Mouse (Mus musculus): ENCODE results near the gene Cep250. TPM values are rescaled to one million over a fixed set of nuclear protein-coding genes. Genes with fewer than 3 reads are reported as not detected.

The Cep250 gene
- polyA plus RNA-seq, 1 experiment = 9.1 TPM

DNA sequence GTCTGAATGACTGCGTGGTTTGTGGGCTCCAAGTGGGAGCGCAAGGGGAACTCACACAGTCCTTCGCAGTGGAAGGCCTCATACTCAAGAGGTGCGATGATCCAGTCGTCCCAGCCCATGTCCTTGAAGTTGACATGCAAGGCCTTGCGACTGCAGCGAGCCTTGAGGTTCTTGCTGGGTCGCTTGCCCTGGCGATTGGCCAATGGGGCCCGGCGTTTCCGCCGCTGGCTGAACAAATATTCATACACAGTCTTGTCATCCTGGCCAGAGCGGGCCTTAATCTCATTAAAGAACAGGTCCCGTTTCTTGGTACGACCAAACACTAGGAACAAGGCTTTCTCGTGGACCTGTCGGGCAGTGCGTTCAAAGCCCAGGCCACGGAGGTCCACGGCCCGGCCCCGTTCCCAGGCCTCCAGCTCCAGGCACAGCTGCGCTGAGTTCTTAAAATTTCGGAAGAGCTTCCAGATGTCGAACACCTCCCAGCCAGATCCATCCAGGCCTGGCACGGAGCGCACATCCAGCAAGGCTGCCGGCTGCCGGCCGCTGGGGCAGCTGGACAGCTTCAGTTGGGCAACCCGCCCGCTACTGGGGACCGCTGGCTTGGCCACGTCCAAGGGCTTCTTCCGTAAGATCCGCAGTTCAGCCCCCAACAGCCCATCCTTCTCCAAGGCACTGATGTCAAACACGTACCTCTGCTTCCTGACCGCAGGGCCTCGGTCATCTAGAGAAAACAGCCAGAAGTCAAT, 14.4 kb upstream of the Cep250 start:
- Histone ChIP-seq H3K4me1 (ENCODE audit: control insufficient read depth, insufficient read depth, low read length) (no peaks in the 10 kb centered on the region), H3K4me3 (replicated peaks; ENCODE audit: extremely low read depth, low read depth, low read length) (no peak overlapping the region)
- TF ChIP-seq POLR2A (IDR thresholded peaks at IDR 0.05; ENCODE audit: borderline replicate concordance, extremely low read depth, low read depth, low read length) (no peak), CTCF (IDR thresholded peaks at IDR 0.05; ENCODE audit: insufficient read depth, low read length) (no peak)
- DNase-seq = no peak
- 73% methylated on average over 40 of the region's 40 CpGs for WGBS

- WGBS = 22% methylated on average over 8 of the region's 8 CpGs
- H3K4me3 ChIP-seq (replicated peaks; ENCODE audit: extremely low read depth, low read depth, low read length) = no peak overlapping the region
- TF ChIP-seq CTCF (IDR thresholded peaks at IDR 0.05; ENCODE audit: insufficient read depth, low read length) = no peak
- TF ChIP-seq POLR2A (IDR thresholded peaks at IDR 0.05; ENCODE audit: borderline replicate concordance, extremely low read depth, low read depth, low read length) = no peak
- no peak for DNase-seq
- no peaks in the 10 kb centered on the region for H3K4me1 ChIP-seq (ENCODE audit: control insufficient read depth, insufficient read depth, low read length)
Measured at GRCm38 (mm10) chr2:155943463-155943862, 12.8 kb upstream of the Cep250 start.

DNA sequence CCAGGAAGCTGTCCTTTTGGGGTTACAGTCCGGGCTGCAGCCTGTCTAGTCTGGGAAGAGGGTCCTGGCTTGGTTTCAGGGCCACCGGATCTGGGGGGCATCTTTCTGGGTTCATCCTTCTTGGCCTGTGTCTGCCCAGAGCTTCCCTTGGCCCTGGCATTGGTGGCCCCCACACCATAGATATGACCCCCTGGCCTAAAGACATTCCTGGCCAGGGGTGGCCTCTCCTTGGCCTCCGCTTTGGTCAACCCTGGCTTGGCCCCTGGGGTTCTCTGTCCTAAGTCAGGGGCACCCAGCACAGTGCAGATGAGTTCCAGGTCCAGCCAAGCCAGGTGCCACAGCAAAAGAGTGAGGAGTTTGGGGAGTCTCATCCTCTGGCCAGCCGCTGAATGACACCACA, 11.6 kb upstream of the Cep250 start:
- WGBS = 81% methylated on average over 4 of the region's 4 CpGs

GRCm38 (mm10) chr2:155945124-155945523, 11.1 kb upstream of the Cep250 start, which contains the start of gene Gdf5:
Gene Gdf5, minus strand, starts transcription at chr2:155945367.
- TF ChIP-seq CTCF (IDR thresholded peaks at IDR 0.05; ENCODE audit: insufficient read depth, low read length) (no peak), POLR2A (IDR thresholded peaks at IDR 0.05; ENCODE audit: borderline replicate concordance, extremely low read depth, low read depth, low read length) (no peak)
- WGBS = 36% methylated on average over 13 of the region's 13 CpGs
- H3K4me1 ChIP-seq (ENCODE audit: control insufficient read depth, insufficient read depth, low read length) = no peaks in the 10 kb centered on the region
- no peak for DNase-seq
- no peak within 1 kb of the TSS for H3K4me3 ChIP-seq (replicated peaks; ENCODE audit: extremely low read depth, low read depth, low read length)

More for the DNA sequence above, 11.6 kb upstream of the Cep250 start:
- no peaks in the 10 kb centered on the region for H3K4me1 ChIP-seq (ENCODE audit: control insufficient read depth, insufficient read depth, low read length)
- TF ChIP-seq POLR2A (IDR thresholded peaks at IDR 0.05; ENCODE audit: borderline replicate concordance, extremely low read depth, low read depth, low read length) (no peak), CTCF (IDR thresholded peaks at IDR 0.05; ENCODE audit: insufficient read depth, low read length) (no peak)
- no peak for DNase-seq
- no peak overlapping the region for H3K4me3 ChIP-seq (replicated peaks; ENCODE audit: extremely low read depth, low read depth, low read length)

GRCm38 (mm10) chr2:155945580-155945979, 10.7 kb upstream of the Cep250 start:
- H3K4me3 ChIP-seq (replicated peaks; ENCODE audit: extremely low read depth, low read depth, low read length) = no peak overlapping the region
- no peaks in the 10 kb centered on the region for H3K4me1 ChIP-seq (ENCODE audit: control insufficient read depth, insufficient read depth, low read length)
- no peak for DNase-seq
- TF ChIP-seq CTCF (IDR thresholded peaks at IDR 0.05; ENCODE audit: insufficient read depth, low read length) (no peak), POLR2A (IDR thresholded peaks at IDR 0.05; ENCODE audit: borderline replicate concordance, extremely low read depth, low read depth, low read length) (no peak)
- 69% methylated on average over 5 of the region's 5 CpGs for WGBS

DNA sequence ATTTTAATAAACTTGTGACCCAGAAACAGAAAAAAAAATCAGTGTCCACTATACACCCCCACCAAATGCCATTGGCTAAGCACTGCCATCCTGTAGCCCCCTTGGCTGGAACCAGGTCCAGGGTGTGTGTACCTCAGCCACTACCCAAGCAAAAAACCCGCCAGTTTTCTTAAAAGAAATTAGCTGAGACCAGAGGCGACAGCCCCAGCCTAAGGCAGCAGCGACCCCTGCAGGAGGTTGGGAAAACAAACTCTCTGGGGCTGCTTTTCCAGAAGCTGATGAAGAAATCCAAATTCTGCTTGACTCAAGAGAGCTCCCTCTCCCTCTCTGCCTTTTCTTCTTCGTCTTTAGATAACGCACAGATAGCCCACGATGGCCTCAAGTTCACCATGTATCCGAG, 10.2 kb upstream of the Cep250 start:
- 4% methylated on average over 7 of the region's 7 CpGs for WGBS
- Histone ChIP-seq H3K4me3 (replicated peaks; ENCODE audit: extremely low read depth, low read depth, low read length) (no peak overlapping the region), H3K4me1 (ENCODE audit: control insufficient read depth, insufficient read depth, low read length) (no peaks in the 10 kb centered on the region)
- peak; percentile 75 for TF ChIP-seq CTCF (IDR thresholded peaks at IDR 0.05; ENCODE audit: insufficient read depth, low read length)
- no peak for TF ChIP-seq POLR2A (IDR thresholded peaks at IDR 0.05; ENCODE audit: borderline replicate concordance, extremely low read depth, low read depth, low read length)
- peak; percentile 71 for DNase-seq

DNA sequence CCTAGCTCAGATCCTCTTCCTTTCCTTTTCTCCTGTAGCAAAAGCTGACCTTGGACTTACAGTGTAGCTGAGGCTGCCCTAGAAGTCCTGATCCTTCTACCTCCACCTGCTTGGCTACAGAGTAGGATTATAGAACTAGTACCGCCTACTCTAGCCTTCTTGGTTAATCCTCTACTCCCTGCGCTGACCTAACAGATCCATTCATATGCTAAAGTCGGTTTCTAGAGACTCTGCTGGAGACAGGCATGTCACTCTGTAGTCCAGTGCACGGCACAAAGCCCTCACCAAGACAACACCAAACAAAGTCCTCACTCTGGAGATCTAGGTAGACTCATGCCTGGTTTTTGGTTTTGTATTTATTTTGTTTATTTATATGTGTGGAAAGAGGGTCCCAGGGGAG, 9.8 kb upstream of the Cep250 start:
- no peak overlapping the region for H3K4me3 ChIP-seq (replicated peaks; ENCODE audit: extremely low read depth, low read depth, low read length)
- TF ChIP-seq CTCF (IDR thresholded peaks at IDR 0.05; ENCODE audit: insufficient read depth, low read length) = no peak
- 40% methylated on average over 4 of the region's 4 CpGs for WGBS
- no peak for DNase-seq
- no peaks in the 10 kb centered on the region for H3K4me1 ChIP-seq (ENCODE audit: control insufficient read depth, insufficient read depth, low read length)

GRCm38 (mm10) chr2:155947390-155948002, 8.8 kb upstream of the Cep250 start:
- 29% methylated on average over 5 of the region's 5 CpGs for WGBS
- H3K4me3 ChIP-seq (replicated peaks; ENCODE audit: extremely low read depth, low read depth, low read length) = no peak overlapping the region
- TF ChIP-seq POLR2A (IDR thresholded peaks at IDR 0.05; ENCODE audit: borderline replicate concordance, extremely low read depth, low read depth, low read length) (no peak), CTCF (IDR thresholded peaks at IDR 0.05; ENCODE audit: insufficient read depth, low read length) (no peak)

GRCm38 (mm10) chr2:155949362-155949761, 6.9 kb upstream of the Cep250 start:
- WGBS = 52% methylated on average over 6 of the region's 6 CpGs
- Histone ChIP-seq H3K4me3 (replicated peaks; ENCODE audit: extremely low read depth, low read depth, low read length) (no peak overlapping the region), H3K4me1 (ENCODE audit: control insufficient read depth, insufficient read depth, low read length) (no peaks in the 10 kb centered on the region)
- DNase-seq = no peak
- no peak for TF ChIP-seq CTCF (IDR thresholded peaks at IDR 0.05; ENCODE audit: insufficient read depth, low read length)
- no peak for TF ChIP-seq POLR2A (IDR thresholded peaks at IDR 0.05; ENCODE audit: borderline replicate concordance, extremely low read depth, low read depth, low read length)

More at GRCm38 (mm10) chr2:155947390-155948002, 8.8 kb upstream of the Cep250 start:
- H3K4me1 ChIP-seq (ENCODE audit: control insufficient read depth, insufficient read depth, low read length) = no peaks in the 10 kb centered on the region
- DNase-seq = no peak

- Histone ChIP-seq H3K4me3 (replicated peaks; ENCODE audit: extremely low read depth, low read depth, low read length) (no peak overlapping the region), H3K4me1 (ENCODE audit: control insufficient read depth, insufficient read depth, low read length) (no peaks in the 10 kb centered on the region)
- peak; percentile 31 for DNase-seq
- TF ChIP-seq POLR2A (IDR thresholded peaks at IDR 0.05; ENCODE audit: borderline replicate concordance, extremely low read depth, low read depth, low read length) (no peak), CTCF (IDR thresholded peaks at IDR 0.05; ENCODE audit: insufficient read depth, low read length) (peak; percentile 20; the same call in 1 of the 2 replicates)
Measured at GRCm38 (mm10) chr2:155952006-155952405, 4.3 kb upstream of the Cep250 start.
